Mouse (Mus musculus) midbrain, postnatal 0 days (tissue): ENCODE data around the gene Nsun5. TPM values are rescaled to one million over a fixed set of nuclear protein-coding genes. Genes with fewer than 3 reads are reported as not detected.

Experiments
- ATAC-seq: fragments of 200-750 bp; cut with Nextera tagmentation; 2 replicates; pipeline ENCODE4 v1.8.0; 2017; ENCODE audit warnings: moderate number of reproducible peaks, mild to moderate bottlenecking, moderate TSS enrichment, moderate library complexity; ENCODE audit not compliant: low FRiP score
- DNase-seq: peaks from one replicate; pipeline ENCODE4 v3.0.0-alpha.2; 2015; ENCODE audit warnings: low spot score
- H3K27ac ChIP-seq: fragments of 300-500 bp; sonication (generic); 2 replicates; pipeline ENCODE4 v1.5.1; 2014; ENCODE audit warnings: low read depth, mild to moderate bottlenecking, low read length, mixed read lengths
- H3K27me3 ChIP-seq: fragments of 300-500 bp; sonication (generic); 2 replicates; pipeline ENCODE4 v1.6.1; 2014; ENCODE audit warnings: low read length, control low read depth, mixed read lengths; ENCODE audit not compliant: insufficient read depth
- H3K36me3 ChIP-seq: fragments of 300-500 bp; sonication (generic); 2 replicates; pipeline ENCODE4 v1.6.1; 2014; ENCODE audit warnings: low read length, control low read depth, mixed read lengths; ENCODE audit not compliant: insufficient read depth
- H3K4me1 ChIP-seq: fragments of 300-500 bp; sonication (generic); 2 replicates; pipeline ENCODE4 v1.6.1; 2014; ENCODE audit warnings: mild to moderate bottlenecking, control low read depth, antibody characterized with exemption, low read length, mixed read lengths; ENCODE audit not compliant: insufficient read depth
- H3K4me2 ChIP-seq: fragments of 300-500 bp; sonication (generic); 2 replicates; pipeline ENCODE4 v1.6.1; 2014; ENCODE audit warnings: low read depth, mild to moderate bottlenecking, low read length, mixed read lengths; ENCODE audit not compliant: poor library complexity, severe bottlenecking
- H3K4me3 ChIP-seq: fragments of 300-500 bp; sonication (generic); 2 replicates; pipeline ENCODE4 v1.5.1; 2014; ENCODE audit warnings: low read depth, mild to moderate bottlenecking, low read length, moderate library complexity
- H3K9ac ChIP-seq: fragments of 300-500 bp; sonication (generic); replicated peaks from 2 replicates; pipeline ENCODE4 v1.6.1; 2014; ENCODE audit warnings: mild to moderate bottlenecking, low read length, moderate library complexity, mixed read lengths; ENCODE audit not compliant: poor library complexity, severe bottlenecking
- H3K9me3 ChIP-seq: fragments of 300-500 bp; sonication (generic); 2 replicates; pipeline ENCODE4 v1.6.1; 2016; ENCODE audit warnings: low read length, control low read depth
- CTCF ChIP-seq: IDR thresholded peaks from 2 replicates; pipeline ENCODE4 v1.5.1; 2016; ENCODE audit warnings: antibody characterized with exemption, mild to moderate bottlenecking
- WGBS: fragments of 180-500 bp; shearing (Covaris S2); extraction: QIAGEN DNeasy Blood & Tissue Kit; methylation state at CpG from one replicate; pipeline ENCODE4 v1.1.7; 2014; 5-methylcytosine and 5-hydroxymethylcytosine counted together
- polyA plus RNA-seq: library from polyadenylated mRNA; unstranded; fragments of >200 nt; fragmentation: Nextera tagmentation; extraction: Ambion mirVana; gene quantifications from 2 replicates; pipeline ENCODE4 v1.2.1, GENCODE M21; 2015
- total RNA-seq: library from RNA; depleted of rRNA; stranded (reverse); fragments of >200 nt; gene quantifications from 2 replicates; pipeline ENCODE4 v1.2.3, GENCODE M21; 2014; rRNA removed

Gene Nsun5
- 24.5 and 24.8 TPM in 2 replicates for total RNA-seq
- polyA plus RNA-seq = 16.8 and 19.0 TPM in 2 replicates

DNA sequence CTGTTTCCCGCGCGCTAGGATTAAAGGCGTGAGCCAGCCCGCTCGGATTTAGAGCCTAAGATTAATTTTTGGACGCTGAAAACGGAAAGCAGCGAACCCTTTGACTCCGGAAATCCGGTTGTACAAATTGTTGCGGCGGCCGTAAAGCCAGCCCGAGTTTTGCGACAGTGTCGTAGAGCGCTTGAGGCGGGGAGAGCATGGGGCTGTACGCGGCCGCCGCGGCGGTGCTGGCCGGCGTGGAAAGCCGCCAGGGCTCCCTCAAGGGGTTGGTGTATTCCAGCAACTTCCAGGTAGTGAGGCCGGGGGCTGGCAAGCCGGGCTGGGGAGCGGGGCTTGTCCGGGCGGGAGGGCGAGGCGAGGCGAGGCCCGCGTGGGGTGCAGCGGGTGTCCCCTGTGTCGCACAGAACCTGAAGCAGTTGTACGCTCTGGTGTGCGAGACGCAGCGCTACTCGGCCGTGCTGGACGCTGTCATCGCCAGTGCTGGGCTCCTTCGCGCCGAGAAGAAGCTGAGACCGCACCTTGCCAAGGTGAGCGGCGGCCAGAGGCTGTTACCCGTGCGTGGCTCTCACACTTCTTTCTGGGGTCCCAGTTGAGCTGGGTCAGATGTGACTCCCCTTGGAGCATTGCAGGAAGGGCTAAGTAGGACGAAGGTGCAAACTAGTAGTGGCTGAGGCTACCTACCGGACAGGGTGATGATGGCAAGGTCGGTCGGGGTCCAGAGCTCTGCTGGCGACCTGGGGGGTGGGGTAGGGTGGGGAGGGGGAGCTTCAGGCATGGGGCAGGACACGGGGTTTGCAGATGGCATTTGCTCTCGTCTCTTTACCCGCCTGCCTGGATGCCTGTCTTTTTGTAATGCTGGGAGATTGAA lies at the start of gene Nsun5:
TSS of gene Nsun5 (plus strand) at position 167 of the 868 bp plus-strand sequence.
- peak; percentile 97 for DNase-seq
- Histone ChIP-seq H3K27me3 (0 out of 2 replicates have a peak, but pooled peaks cover 3% of the 10 kb centered on the region), H3K4me1 (no peaks in the 10 kb centered on the region), H3K4me3 (peak within 1 kb of the TSS; percentile 95), H3K9ac (peak within 1 kb of the TSS; percentile 85), H3K27ac (peak within 1 kb of the TSS; percentile 71), H3K9me3 (no peaks in the 10 kb centered on the region), H3K36me3 (peaks cover 27% of the 10 kb centered on the region), H3K4me2 (peak within 1 kb of the TSS; percentile 97)
- under 1% methylated on average over 64 of the region's 64 CpGs for WGBS
- ATAC-seq = peak; percentile 71
- no peak for TF ChIP-seq CTCF

DNA sequence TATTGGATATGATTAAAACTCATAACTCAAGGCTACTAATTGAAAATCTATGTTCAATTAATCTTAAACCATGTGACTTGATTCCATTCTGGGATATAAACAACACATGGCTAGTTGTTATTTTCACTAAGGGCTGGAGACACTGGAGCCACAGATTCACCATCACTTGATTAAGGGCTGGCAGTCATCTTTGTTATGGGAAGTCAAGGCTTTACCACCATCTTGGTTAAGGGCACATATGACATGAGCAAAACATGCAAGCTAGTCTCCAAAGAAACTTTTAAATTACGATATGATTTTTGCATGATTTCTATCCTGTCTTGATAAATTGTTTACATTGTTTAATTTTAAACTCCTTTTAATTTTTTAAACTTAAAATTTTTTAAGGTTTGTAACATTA lies 47.6 kb upstream of the Nsun5 start:
- Histone ChIP-seq H3K4me1 (peaks cover 4% of the 10 kb centered on the region; the same call in 1 of the 2 replicates), H3K27me3 (no peaks in the 10 kb centered on the region), H3K4me3 (no peak overlapping the region), H3K9me3 (no peaks in the 10 kb centered on the region), H3K36me3 (no peaks in the 10 kb centered on the region), H3K27ac (no peak overlapping the region), H3K9ac (no peak overlapping the region), H3K4me2 (no peak overlapping the region)
- DNase-seq (no peak), ATAC-seq (no peak)
- WGBS = 87% methylated on average over 1 of the region's 1 CpGs
- TF ChIP-seq CTCF = no peak

DNA sequence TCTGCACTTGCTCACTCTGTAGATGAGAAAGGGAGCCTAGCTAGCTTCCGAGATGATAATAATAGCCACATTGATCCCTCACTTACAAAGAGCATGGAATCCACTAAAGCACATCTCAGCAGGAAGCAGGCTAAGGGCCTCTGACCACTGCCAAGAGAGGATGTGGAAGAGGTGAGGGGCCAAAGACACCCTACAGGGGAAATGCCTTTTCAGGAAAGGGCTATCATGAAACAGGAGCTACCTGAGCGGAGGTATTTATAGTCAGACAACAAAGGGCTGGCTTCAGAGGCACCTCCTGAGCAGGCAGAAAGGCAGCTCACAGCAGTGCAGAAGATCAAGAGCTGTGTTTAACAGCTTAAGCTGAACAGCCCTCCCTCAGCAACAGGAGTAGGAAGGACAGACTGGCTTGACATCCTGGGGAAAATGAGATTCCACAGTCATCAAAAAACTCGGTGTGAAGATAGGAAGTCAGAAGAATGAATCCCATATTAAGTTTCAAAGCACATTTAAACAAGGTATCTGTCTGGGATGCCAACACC lies 43.6 kb upstream of the Nsun5 start:
- Histone ChIP-seq H3K9me3 (no peaks in the 10 kb centered on the region), H3K4me2 (no peak overlapping the region), H3K4me3 (no peak overlapping the region), H3K36me3 (no peaks in the 10 kb centered on the region), H3K9ac (no peak overlapping the region), H3K27me3 (no peaks in the 10 kb centered on the region), H3K27ac (no peak overlapping the region), H3K4me1 (peaks cover 4% of the 10 kb centered on the region; the same call in 1 of the 2 replicates)
- 7% methylated on average over 3 of the region's 3 CpGs for WGBS
- ATAC-seq = no peak
- DNase-seq = no peak
- TF ChIP-seq CTCF = no peak

DNA sequence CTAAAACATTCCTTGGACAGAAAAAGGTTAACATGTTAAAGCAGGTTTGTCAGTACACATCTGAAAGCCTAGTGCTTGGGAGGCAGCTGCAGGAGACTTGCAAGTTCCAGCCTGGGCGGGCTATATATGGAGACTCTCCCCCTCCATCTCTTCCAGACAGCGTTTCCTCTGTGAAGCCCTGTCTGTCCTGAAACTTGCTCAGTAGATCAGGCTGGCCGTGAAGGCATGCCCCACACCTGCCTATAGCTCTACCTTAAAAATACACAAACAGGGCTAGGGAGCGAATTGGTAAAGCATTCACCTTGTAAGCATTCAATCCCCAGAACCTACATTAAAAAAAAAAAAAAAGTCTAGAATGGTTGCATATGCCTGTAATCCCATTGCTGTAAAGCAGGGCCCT lies 40.3 kb upstream of the Nsun5 start:
- Histone ChIP-seq H3K9me3 (no peaks in the 10 kb centered on the region), H3K9ac (no peak overlapping the region), H3K27me3 (no peaks in the 10 kb centered on the region), H3K4me1 (peaks cover 4% of the 10 kb centered on the region; the same call in 1 of the 2 replicates), H3K36me3 (no peaks in the 10 kb centered on the region), H3K27ac (no peak overlapping the region), H3K4me2 (no peak overlapping the region), H3K4me3 (no peak overlapping the region)
- 94% methylated on average over 4 of the region's 4 CpGs for WGBS
- no peak for ATAC-seq
- no peak for DNase-seq
- TF ChIP-seq CTCF = no peak

DNA sequence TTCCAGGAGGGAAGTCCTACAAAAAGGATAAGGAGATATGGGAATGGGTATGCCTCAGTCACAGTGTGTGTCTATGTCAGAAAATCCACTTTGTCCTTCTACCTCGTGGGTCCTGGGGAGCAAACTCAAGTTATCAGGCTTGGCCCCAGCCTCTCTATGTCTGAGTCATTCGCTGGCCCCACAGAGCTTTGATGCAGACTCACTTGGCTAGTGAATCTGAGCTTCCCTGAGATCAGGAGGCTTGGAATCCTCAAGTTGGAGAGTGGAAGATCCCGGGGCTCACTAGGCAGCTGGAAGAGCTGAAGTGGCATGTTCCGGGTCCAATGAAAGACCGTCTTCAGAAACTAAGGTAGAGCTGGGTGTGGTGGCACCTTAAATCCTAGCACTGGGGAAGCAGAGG lies 39.6 kb upstream of the Nsun5 start:
- ATAC-seq = no peak
- peaks cover 4% of the 10 kb centered on the region; the same call in 1 of the 2 replicates for H3K4me1 ChIP-seq
- H3K27me3 ChIP-seq = no peaks in the 10 kb centered on the region
- TF ChIP-seq CTCF = no peak
- no peak overlapping the region for H3K27ac ChIP-seq
- DNase-seq = no peak
- H3K4me3 ChIP-seq = no peak overlapping the region
- no peaks in the 10 kb centered on the region for H3K36me3 ChIP-seq
- no peak overlapping the region for H3K4me2 ChIP-seq
- WGBS = 84% methylated on average over 5 of the region's 5 CpGs
- H3K9me3 ChIP-seq = no peaks in the 10 kb centered on the region
- H3K9ac ChIP-seq = no peak overlapping the region

DNA sequence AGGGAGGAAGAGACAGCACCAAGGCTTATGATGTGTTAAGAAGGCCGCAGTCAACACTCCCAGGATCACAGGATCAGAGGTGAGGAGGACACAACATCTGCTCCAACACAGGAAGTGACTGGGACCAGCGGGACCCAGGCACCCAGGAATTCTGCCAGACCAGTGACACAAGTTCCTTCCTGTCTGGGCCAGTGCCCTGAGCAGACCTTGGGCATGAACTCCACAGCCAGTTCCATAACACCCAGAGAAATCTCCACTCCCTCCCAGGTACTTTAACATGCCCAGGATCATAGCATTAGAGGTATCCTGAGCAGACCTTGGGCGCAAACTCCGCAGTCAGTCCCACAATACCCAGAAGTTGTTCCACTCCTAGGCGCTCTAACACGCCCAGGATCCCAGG lies 38.6 kb upstream of the Nsun5 start:
- peaks cover 2% of the 10 kb centered on the region; the same call in 1 of the 2 replicates for H3K4me1 ChIP-seq
- no peak for TF ChIP-seq CTCF
- ATAC-seq (no peak), DNase-seq (no peak)
- H3K27me3 ChIP-seq = no peaks in the 10 kb centered on the region
- no peak overlapping the region for H3K27ac ChIP-seq
- no peaks in the 10 kb centered on the region for H3K9me3 ChIP-seq
- H3K36me3 ChIP-seq = no peaks in the 10 kb centered on the region
- no peak overlapping the region for H3K4me2 ChIP-seq
- H3K9ac ChIP-seq = no peak overlapping the region
- no peak overlapping the region for H3K4me3 ChIP-seq
- 85% methylated on average over 6 of the region's 6 CpGs for WGBS
